10 mouse cellular contexts compared by ENCODE assay signal in the genomic region with DNA sequence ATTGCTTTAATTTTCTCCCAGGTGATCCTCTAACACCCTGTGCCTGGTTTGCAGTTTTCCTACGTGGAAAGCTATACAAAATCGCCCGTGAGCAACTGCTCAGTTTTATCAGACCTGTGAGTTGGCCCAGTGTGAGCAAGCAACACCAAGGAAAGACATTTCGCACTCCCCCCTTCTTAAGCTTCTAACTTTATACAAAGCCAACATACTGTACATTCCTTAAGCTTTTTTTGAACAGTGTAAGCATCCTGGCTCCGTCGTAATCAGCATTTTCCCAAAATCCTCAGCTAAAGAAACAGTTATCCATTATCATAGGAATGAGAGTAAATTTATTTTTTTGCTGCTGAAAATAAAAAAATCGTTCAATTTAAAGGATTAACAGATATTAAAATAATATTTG.
"Had no signal": no experiment of that assay in that cellular context is flagged by ENCODE, and none has a peak within 500 bp of the region (broad histone marks: within the 10 kb centered on the region; RNA-seq: fewer than 3 reads in every experiment).

No protein-coding gene starts in this region.

- H3K27me3 ChIP-seq: liver, embryonic 15.5 days; neural tube, embryonic 12.5 days had no signal

- H3K9ac ChIP-seq: liver, embryonic 15.5 days; neural tube, embryonic 12.5 days had no signal

- H3K4me1 ChIP-seq: limb, embryonic 10.5 days; liver, embryonic 15.5 days; neural tube, embryonic 12.5 days had no signal

- H3K4me3 ChIP-seq: left cerebral cortex, adult 2 months; limb, embryonic 10.5 days; liver, embryonic 15.5 days; neural tube, embryonic 12.5 days had no signal

- H3K36me3 ChIP-seq: limb, embryonic 10.5 days; liver, embryonic 15.5 days; neural tube, embryonic 12.5 days had no signal

- H3K9me3 ChIP-seq: limb, embryonic 10.5 days; liver, embryonic 15.5 days; neural tube, embryonic 12.5 days had no signal

- H3K27ac ChIP-seq: left cerebral cortex, adult 2 months; limb, embryonic 10.5 days; liver, embryonic 15.5 days; neural tube, embryonic 12.5 days had no signal

- DNase-seq: kidney, adult 2 months; kidney, postnatal 25 days; thymus, adult 18-20 months; thymus, postnatal 14 days had no signal

- H3K4me2 ChIP-seq: liver, embryonic 11.5 days; liver, embryonic 15.5 days; neural tube, embryonic 12.5 days had no signal

- ATAC-seq: intestine, embryonic 16.5 days had no signal
